Mouse (Mus musculus): Measurements from ENCODE around the gene C330021F23Rik. TPM values are rescaled to one million over a fixed set of nuclear protein-coding genes. Genes with fewer than 3 reads are reported as not detected.
"Not testable (repeated sequence)": the region's sequence is repeated elsewhere in the genome, so short reads cannot be mapped to it uniquely, and the experiment has no call there.

The C330021F23Rik gene
- total RNA-seq, 2 experiments from 2014 or later = not detected

DNA sequence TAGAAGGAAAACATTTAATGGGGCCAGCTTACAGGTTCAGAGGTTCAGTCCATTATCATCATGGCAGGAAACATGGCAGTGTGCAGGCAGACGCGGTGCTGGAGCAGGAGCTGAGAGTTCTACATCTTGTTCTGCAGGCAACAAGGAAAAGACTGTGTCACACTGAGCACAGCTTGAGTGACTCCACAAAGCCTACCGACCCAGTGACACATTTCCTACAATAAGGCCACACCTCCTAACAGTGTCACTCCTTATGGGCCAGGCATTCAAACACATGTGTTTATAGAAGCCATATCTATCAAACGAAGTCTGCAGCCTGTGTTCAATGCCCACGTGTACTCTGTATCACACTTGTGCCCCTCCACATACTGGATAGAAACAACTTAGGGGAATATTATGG lies 2.0 kb downstream of the C330021F23Rik start:
- DNase-seq (ENCODE audit: low spot score in 2 of 2) = no peak
- TF ChIP-seq CTCF (conservative IDR thresholded peaks at IDR 0.05) = no peak

DNA sequence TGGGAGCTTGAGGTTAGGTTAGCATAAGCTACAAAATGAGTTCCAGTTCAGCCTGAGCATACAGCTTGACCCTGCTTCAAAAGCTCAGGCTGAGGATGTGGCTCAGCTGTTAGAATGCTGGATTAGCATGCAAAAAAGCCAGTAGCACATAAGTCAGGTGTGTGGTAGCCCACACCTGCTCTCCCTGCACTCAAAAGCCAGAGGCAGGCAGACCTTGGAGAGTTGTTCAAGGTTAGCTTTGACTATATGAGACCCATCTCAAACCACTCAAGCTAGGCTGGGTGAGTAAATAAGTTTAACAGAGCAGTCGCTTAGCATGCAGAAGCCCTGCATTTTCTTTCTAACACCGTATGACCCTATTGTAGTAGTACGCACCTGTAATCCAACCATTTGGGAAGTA lies 6.8 kb downstream of the C330021F23Rik start:
- no peak for TF ChIP-seq CTCF (conservative IDR thresholded peaks at IDR 0.05)
- Histone ChIP-seq H3K27ac (no peak overlapping the region), H3K4me3 (no peak overlapping the region)
- DNase-seq (ENCODE audit: low spot score in 2 of 2) = no peak

More for the DNA sequence above, 2.0 kb downstream of the C330021F23Rik start:
- Histone ChIP-seq H3K4me3 (no peak overlapping the region), H3K27ac (no peak overlapping the region)

DNA sequence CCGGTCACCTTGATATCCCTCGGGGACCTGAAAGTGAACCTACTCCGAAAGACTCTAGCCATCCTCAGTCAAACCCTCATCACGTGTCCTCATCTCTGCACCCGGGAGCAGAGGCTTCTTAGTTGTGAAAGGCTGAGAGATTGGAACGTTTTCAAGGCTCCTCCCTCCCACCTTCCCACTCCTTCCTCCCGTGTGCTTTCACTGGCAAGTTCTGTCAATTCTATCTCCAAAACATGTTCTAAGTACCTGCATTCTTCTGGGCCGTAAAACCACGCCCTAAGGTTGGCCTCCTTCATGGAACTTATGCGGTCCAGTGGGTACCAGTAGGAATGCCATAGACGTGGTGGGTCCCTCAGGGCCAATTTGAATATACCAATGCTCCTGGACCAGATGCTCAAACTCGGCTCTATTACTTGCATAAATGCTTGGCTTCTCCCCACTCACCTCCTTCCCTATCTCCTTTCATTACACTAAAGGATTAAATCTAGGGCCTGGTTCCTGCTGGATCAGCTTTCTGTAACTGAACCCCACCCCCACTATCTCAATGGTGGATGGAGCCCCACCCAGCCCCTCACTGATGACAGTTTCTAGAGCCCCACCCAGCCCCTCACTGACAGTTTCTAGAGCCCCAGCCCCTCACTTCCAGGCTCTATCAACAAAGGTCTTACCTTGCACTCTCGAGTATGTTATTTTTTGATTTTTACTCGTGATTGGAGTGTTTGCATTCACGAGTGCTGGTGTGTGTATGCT lies 8.6 kb downstream of the C330021F23Rik start:
- no peak for DNase-seq (ENCODE audit: low spot score in 2 of 2)
- no peak overlapping the region for H3K27ac ChIP-seq
- no peak overlapping the region for H3K4me3 ChIP-seq
- TF ChIP-seq CTCF (conservative IDR thresholded peaks at IDR 0.05) = no peak

DNA sequence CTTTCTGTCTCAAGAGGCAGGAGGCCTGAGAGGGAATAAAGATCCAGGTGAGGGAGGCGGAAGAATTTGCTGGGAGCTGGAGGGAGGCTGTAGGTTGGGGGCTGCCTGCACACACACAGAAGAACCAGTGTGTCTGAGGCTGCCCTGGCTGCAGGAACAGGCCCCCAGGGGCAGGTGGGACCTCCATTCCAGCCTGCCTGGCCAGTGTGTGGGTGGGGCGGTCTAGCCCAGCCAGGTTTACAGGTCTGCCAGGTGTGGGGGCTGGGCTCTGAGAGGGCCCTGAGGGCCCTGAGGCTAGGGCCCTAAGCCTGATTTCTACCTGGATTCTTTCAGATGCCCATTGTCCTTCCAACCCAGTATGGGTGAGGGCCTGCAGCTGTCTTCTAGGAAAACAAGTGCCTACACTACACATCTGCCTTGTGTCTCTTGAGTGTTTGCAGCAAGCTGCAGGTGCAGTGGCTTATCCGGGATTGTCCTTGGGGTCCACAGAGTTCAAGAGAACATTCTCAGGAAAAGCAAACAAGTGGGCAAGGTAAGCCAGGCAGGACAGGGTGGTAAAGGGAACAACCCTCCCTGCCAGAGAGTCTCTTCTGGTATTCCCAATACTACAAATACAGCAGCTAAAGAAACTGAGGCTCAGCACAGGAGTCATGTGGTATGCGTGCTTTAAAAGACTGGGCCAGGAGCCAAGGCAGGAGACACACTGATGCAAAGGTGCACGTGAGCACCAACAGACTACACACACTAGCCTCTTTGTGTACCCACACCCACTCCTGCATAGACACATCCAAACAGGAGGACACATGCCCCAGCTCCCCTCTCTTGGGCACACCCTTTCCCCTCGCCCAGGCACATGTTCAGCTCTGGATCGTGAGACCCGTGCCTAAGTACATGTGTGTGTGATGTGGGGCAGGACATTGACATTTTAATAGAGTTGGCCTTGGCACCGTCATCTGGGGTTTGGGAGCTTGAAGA lies 11.9 kb downstream of the C330021F23Rik start:
- no peak for TF ChIP-seq CTCF (conservative IDR thresholded peaks at IDR 0.05)
- H3K27ac ChIP-seq = no peak overlapping the region
- no peak overlapping the region for H3K4me3 ChIP-seq
- DNase-seq (ENCODE audit: low spot score in 2 of 2) = no peak

DNA sequence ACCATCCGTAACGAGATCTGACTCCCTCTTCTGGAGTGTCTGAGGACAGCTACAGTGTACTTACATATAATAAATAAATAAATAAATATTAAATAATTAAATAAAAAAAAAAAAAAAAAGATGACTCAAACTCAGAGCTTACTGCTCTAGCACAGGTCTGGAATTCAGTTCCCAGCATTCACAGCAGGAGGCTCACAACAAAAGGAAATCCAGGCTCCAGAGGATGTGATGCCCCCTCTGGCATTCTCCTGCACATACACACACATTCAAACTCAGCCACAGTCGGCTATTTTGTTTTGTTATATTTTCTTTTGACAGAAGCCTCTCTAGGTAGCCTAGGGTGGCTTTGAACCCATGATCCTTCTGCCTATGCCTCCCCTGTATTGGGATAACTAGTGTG lies 14.2 kb downstream of the C330021F23Rik start:
- not testable (repeated sequence) for H3K27ac ChIP-seq; H3K4me3 ChIP-seq; DNase-seq (ENCODE audit: low spot score in 2 of 2)

DNA sequence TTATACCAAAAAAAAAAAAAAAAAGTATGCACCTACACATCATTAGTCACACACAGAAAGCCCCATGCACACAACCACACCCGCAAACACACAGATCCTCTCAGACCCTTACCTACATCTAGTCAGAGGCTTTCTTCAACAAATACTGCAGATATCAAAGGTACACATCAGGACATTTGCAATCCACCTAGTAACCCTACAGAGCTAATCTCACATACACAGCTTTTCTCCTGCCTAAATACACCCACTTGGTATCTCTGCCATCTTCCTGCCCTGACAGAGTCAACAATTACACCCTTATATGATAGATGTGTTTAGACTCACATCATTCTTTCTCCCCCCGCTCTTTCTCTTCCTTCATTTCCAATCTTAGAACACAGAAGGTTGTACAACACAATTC lies 18.7 kb downstream of the C330021F23Rik start:
- H3K27ac ChIP-seq = no peak overlapping the region
- TF ChIP-seq CTCF (conservative IDR thresholded peaks at IDR 0.05) = no peak
- DNase-seq (ENCODE audit: low spot score in 2 of 2) = no peak

DNA sequence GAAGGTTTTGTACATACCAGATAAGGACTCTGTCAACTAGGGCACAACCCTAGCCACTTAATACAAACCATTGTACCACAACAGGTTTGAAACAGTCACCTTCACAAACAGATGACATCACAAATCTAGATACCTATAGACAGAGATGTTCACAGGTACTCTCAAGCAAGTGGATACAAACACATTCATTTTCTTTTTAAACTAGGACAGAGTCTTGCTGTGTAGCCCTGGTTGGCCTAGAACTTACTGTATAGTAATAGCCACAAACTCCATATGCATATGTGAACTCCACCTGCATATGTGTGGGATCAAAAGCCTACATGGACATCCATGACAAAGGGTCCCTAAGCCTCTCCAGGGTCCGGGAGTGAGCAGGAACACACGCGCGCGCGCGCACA lies 19.2 kb downstream of the C330021F23Rik start, which contains the start of gene Camsap3:
Camsap3 (plus strand) TSS at position 301 of the 398 bp plus-strand sequence.
- no peak for DNase-seq (ENCODE audit: low spot score in 2 of 2)
- TF ChIP-seq CTCF (conservative IDR thresholded peaks at IDR 0.05) = no peak
- peak within 1 kb of the TSS; percentile 83 for H3K27ac ChIP-seq
- H3K4me3 ChIP-seq = peak within 1 kb of the TSS; percentile 77

More for the DNA sequence above, 18.7 kb downstream of the C330021F23Rik start:
- no peak overlapping the region for H3K4me3 ChIP-seq

DNA sequence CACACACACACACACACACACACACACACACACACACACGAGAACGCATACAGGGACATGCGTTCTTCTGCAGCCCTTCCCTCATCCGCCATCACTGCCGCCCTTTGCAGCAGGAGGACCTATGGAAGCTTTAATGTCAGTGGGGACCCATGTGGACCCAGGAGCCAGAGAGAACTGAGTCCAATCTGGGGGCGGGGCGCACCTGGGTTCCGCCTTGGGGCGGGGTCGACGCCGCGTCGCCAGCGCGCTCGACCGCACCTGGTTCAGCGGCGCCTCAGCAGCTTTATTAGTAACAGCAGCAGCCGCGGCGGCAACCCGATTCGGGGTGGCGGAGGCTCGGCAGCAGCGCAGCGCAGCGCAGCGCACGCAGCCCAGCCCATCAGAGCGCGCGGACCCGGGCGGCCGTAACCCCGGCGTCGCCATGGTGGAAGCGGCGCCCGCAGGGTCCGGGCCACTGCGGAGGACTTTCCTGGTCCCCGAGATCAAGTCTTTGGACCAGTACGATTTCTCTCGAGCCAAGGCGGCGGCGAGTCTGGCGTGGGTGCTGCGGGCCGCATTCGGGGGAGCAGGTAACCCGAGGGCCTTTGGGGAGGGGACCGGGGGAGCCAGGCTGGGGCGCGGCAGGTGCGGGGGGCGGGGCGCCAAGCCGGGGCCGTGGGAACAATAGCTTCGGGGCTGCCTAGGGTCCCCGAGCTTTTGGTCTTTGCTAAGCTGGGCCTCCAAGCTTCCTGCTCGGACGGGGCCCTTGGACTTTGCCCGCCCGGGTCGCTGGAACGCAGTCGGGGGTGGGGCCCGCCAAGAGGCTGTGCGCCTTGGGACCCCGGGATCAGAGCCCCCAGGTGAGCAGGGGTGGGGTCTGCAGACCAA lies 19.8 kb downstream of the C330021F23Rik start:
- peak overlapping the region; percentile 77 for H3K4me3 ChIP-seq
- peak; percentile 52 to 72 for DNase-seq (ENCODE audit: low spot score in 2 of 2)
- peak overlapping the region; percentile 83 for H3K27ac ChIP-seq
- no peak for TF ChIP-seq CTCF (conservative IDR thresholded peaks at IDR 0.05)

DNA sequence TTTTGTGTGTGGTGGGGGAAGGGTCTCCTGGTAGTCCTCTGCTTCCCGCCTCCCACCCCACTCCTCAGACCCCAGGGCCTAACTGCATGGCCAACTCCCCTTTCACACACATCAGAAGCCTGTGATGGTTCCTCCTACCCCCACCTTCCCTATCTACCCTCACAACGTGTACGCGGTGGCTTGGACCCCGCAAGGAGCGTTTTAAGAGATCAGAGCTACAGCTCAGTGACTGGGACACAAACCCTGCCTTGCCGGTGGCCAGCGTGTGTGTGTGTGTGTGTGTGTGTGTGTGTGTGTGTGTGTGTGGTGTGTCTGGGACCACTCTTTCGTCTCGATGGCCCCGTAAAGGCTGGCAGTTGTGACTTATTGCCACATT lies 20.5 kb downstream of the C330021F23Rik start:
- no peak for DNase-seq (ENCODE audit: low spot score in 2 of 2)
- TF ChIP-seq CTCF (conservative IDR thresholded peaks at IDR 0.05) = no peak
- H3K4me3 ChIP-seq = peak overlapping the region; percentile 77
- peak overlapping the region; percentile 83 for H3K27ac ChIP-seq

DNA sequence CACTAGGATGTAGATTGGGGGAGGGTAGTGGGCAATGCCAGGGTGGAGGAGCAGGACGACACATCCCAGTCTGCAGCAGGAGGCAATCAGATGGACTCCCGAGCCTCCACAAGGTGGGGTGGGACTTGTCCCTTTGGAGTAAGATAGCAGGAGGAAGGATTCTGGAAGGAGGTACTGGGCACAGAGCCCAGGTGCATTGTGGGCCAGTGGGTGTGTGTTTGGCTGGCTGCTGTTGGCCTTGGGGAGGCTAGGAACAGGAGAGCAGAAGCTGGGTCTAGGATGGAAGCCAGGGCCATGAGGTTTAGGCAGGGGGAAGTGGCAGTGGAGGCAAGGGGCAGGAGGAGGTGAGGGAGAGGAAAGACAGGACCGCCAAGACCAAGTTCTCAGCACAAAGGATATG lies 25.7 kb downstream of the C330021F23Rik start:
- H3K27ac ChIP-seq = no peak overlapping the region
- no peak for TF ChIP-seq CTCF (conservative IDR thresholded peaks at IDR 0.05)
- no peak for DNase-seq (ENCODE audit: low spot score in 2 of 2)
- no peak overlapping the region for H3K4me3 ChIP-seq

DNA sequence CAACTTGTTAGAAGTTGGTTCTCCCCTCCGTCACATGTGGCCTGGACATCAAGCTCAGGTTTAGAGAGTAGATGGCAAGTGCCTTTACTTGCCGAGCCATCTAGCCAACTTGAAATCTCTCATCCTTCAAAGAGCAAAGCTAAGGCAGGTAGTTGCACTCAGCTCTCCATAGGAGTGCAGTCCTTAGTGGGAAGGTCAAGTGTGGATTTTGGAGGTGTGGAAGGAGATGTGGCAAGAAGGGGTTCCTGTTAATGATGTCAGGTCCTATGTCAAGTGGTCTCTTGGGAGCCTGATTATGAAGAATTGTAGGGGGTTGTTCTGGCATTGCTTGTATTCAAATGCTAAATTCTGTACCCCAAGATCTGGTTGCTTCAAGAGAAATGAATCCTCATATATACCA lies 26.7 kb downstream of the C330021F23Rik start:
- Histone ChIP-seq H3K27ac (no peak overlapping the region), H3K4me3 (no peak overlapping the region)
- DNase-seq (ENCODE audit: low spot score in 2 of 2) = no peak
- TF ChIP-seq CTCF (conservative IDR thresholded peaks at IDR 0.05) = no peak

DNA sequence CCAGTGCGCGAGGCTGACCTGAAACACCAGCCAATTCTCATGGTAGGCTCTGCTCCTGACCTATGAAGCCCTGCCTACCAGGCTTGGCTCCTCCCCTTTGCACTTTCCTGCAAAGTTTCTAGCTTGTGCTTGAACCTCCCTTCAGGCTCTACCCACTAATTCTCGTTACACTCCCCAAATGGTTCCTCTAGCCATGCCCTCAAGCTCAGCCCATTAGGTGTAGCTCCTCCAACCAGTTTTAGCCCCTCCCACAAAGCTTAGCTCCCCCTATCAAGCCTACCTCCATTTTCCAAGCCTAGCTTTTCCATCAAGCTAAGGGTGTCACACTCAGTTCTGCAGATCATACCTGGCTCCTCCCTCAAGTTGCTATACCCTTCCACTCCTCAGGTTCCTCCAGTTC lies 30.3 kb downstream of the C330021F23Rik start:
- no peak for TF ChIP-seq CTCF (conservative IDR thresholded peaks at IDR 0.05)
- DNase-seq (ENCODE audit: low spot score in 2 of 2) = no peak
- Histone ChIP-seq H3K27ac (no peak overlapping the region), H3K4me3 (no peak overlapping the region)
